ENCODE assay signal across 23 mouse cellular contexts in the genomic region with DNA sequence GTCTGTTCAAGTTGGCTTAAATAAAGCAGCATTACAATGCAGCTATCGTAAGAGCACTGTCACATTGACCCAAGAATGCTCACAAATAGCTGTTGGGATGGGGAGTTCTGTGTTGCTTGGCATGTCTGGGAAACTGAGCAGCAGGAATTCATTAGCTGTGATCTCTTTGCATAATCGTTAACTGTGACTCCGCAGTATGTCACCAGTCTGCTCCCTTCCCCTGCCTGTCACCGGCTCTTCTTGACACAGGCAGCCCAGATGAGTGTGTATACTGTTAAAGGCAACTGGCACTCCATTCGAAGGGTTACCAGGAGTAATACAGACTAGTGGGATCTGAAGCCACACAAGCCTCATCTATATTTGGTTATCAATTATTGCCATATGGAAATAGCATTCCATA.
DNase-seq lines count a peak whose midpoint lies in the region; ATAC-seq and TF ChIP-seq lines count a peak whose summit lies in the region.
"Had no signal": no experiment of that assay in that cellular context is flagged by ENCODE, and none has a peak within 500 bp of the region (broad histone marks: within the 10 kb centered on the region; RNA-seq: fewer than 3 reads in every experiment).

No protein-coding gene starts in this region.

- H3K4me1 ChIP-seq in forebrain, embryonic 13.5 days, result peaks cover 17% of the 10 kb centered on the region
- H3K4me1 ChIP-seq in forebrain, embryonic 11.5 days (replicated peaks; ENCODE audit: control insufficient read depth, insufficient read depth, low read length), result no peaks in the 10 kb centered on the region
- peaks cover 27% of the 10 kb centered on the region for H3K4me1 ChIP-seq in hindbrain, embryonic 13.5 days (replicated peaks)
- H3K4me1 ChIP-seq in hindbrain, embryonic 16.5 days (ENCODE audit: control insufficient read depth, insufficient read depth, low read depth, low read length), result peaks cover 11% of the 10 kb centered on the region
- peaks cover 16% of the 10 kb centered on the region for H3K4me1 ChIP-seq in forebrain, embryonic 16.5 days (replicated peaks; ENCODE audit: control insufficient read depth, insufficient read depth, low read length)
- no peaks in the 10 kb centered on the region for H3K4me1 ChIP-seq in liver, postnatal 0 days (ENCODE audit: insufficient read depth)
- H3K4me1 ChIP-seq in midbrain, embryonic 16.5 days (ENCODE audit: control insufficient read depth, insufficient read depth, low read length), result peaks cover 8% of the 10 kb centered on the region

- H3K27me3 ChIP-seq in forebrain, embryonic 13.5 days, result no peaks in the 10 kb centered on the region
- no peaks in the 10 kb centered on the region for H3K27me3 ChIP-seq in forebrain, embryonic 11.5 days (ENCODE audit: control insufficient read depth, insufficient read depth, low read length)
- no peaks in the 10 kb centered on the region for H3K27me3 ChIP-seq in hindbrain, embryonic 13.5 days
- H3K27me3 ChIP-seq in hindbrain, embryonic 16.5 days (replicated peaks; ENCODE audit: control insufficient read depth, insufficient read depth, low read length), result no peaks in the 10 kb centered on the region
- H3K27me3 ChIP-seq in forebrain, embryonic 16.5 days (replicated peaks; ENCODE audit: control insufficient read depth, insufficient read depth, low read length), result no peaks in the 10 kb centered on the region
- H3K27me3 ChIP-seq in liver, postnatal 0 days (ENCODE audit: insufficient read depth, low read length), result no peaks in the 10 kb centered on the region
- no peaks in the 10 kb centered on the region for H3K27me3 ChIP-seq in midbrain, embryonic 16.5 days (ENCODE audit: control insufficient read depth, insufficient read depth, low read depth, low read length)
- H3K27me3 ChIP-seq: embryonic facial prominence, embryonic 13.5 days; heart, embryonic 15.5 days; Patski had no signal

- WGBS in forebrain, embryonic 13.5 days, result 27% methylated on average over 5 of the region's 5 CpGs
- WGBS in forebrain, embryonic 11.5 days, result 65% methylated on average over 5 of the region's 5 CpGs
- 39% methylated on average over 5 of the region's 5 CpGs for WGBS in hindbrain, embryonic 13.5 days
- WGBS in hindbrain, embryonic 16.5 days, result 34% methylated on average over 5 of the region's 5 CpGs
- WGBS in forebrain, embryonic 16.5 days, result 22% methylated on average over 5 of the region's 5 CpGs
- WGBS in liver, postnatal 0 days (ENCODE audit: insufficient replicate concordance), result 76% methylated on average over 5 of the region's 5 CpGs
- WGBS in midbrain, embryonic 16.5 days, result 47% methylated on average over 5 of the region's 5 CpGs

- ATAC-seq in forebrain, embryonic 13.5 days, result peak; percentile 63; the same call in 1 of the 2 replicates
- ATAC-seq in forebrain, embryonic 11.5 days (replicated peaks; ENCODE audit: low FRiP score), result no peak
- no peak for ATAC-seq in hindbrain, embryonic 13.5 days (ENCODE audit: low FRiP score)
- no peak; the same call in 1 of the 2 replicates for ATAC-seq in hindbrain, embryonic 16.5 days
- peak; percentile 56 for ATAC-seq in forebrain, embryonic 16.5 days
- no peak for ATAC-seq in liver, postnatal 0 days
- ATAC-seq in midbrain, embryonic 16.5 days, result no peak
- ATAC-seq: activated CD4-positive, CD25-positive, alpha-beta regulatory T cell, adult 4 months; inflammation-experienced regulatory T-cells, adult 6 months; intestine, postnatal 0 days; Patski had no signal

- H3K4me2 ChIP-seq in forebrain, embryonic 13.5 days, result no peak overlapping the region
- H3K4me2 ChIP-seq in forebrain, embryonic 11.5 days (ENCODE audit: low read depth, low read length, severe bottlenecking), result no peak overlapping the region
- H3K4me2 ChIP-seq in hindbrain, embryonic 13.5 days, result no peak overlapping the region
- no peak overlapping the region for H3K4me2 ChIP-seq in hindbrain, embryonic 16.5 days (ENCODE audit: low read length)
- H3K4me2 ChIP-seq in forebrain, embryonic 16.5 days (ENCODE audit: low read length), result no peak overlapping the region
- no peak overlapping the region for H3K4me2 ChIP-seq in liver, postnatal 0 days (ENCODE audit: low read depth, low read length)
- no peak overlapping the region for H3K4me2 ChIP-seq in midbrain, embryonic 16.5 days (ENCODE audit: low read length)
- H3K4me2 ChIP-seq: embryonic facial prominence, embryonic 13.5 days; heart, embryonic 11.5 days; heart, embryonic 15.5 days had no signal

- TF ChIP-seq EP300 in liver, postnatal 0 days (IDR thresholded peaks at IDR 0.05; ENCODE audit: low read depth), result no peak

- H3K27ac ChIP-seq in forebrain, embryonic 13.5 days, result no peak overlapping the region
- no peak overlapping the region for H3K27ac ChIP-seq in forebrain, embryonic 11.5 days (ENCODE audit: low read depth, low read length)
- peak overlapping the region; percentile 15 for H3K27ac ChIP-seq in hindbrain, embryonic 13.5 days
- H3K27ac ChIP-seq in hindbrain, embryonic 16.5 days (ENCODE audit: low read depth, low read length), result no peak overlapping the region
- H3K27ac ChIP-seq in forebrain, embryonic 16.5 days (ENCODE audit: low read length), result no peak overlapping the region
- no peak overlapping the region for H3K27ac ChIP-seq in liver, postnatal 0 days (ENCODE audit: low read depth)
- H3K27ac ChIP-seq in midbrain, embryonic 16.5 days (ENCODE audit: low read length), result no peak overlapping the region
- H3K27ac ChIP-seq: embryonic facial prominence, embryonic 13.5 days; heart, adult 2 months; heart, embryonic 15.5 days had no signal

- H3K9ac ChIP-seq in forebrain, embryonic 13.5 days, result no peak overlapping the region
- H3K9ac ChIP-seq in forebrain, embryonic 11.5 days (ENCODE audit: low read length), result no peak overlapping the region
- H3K9ac ChIP-seq in hindbrain, embryonic 13.5 days, result no peak overlapping the region
- H3K9ac ChIP-seq in hindbrain, embryonic 16.5 days (ENCODE audit: low read depth, low read length), result no peak overlapping the region; the same call in 1 of the 2 replicates
- H3K9ac ChIP-seq in forebrain, embryonic 16.5 days (replicated peaks; ENCODE audit: low read depth, low read length), result no peak overlapping the region
- H3K9ac ChIP-seq in liver, postnatal 0 days (replicated peaks), result no peak overlapping the region
- H3K9ac ChIP-seq in midbrain, embryonic 16.5 days (ENCODE audit: low read depth, low read length), result no peak overlapping the region
- H3K9ac ChIP-seq: embryonic facial prominence, embryonic 13.5 days; heart, embryonic 15.5 days had no signal

- H3K9me3 ChIP-seq in forebrain, embryonic 13.5 days (replicated peaks), result no peaks in the 10 kb centered on the region
- no peaks in the 10 kb centered on the region for H3K9me3 ChIP-seq in forebrain, embryonic 11.5 days (ENCODE audit: control insufficient read depth, low read length)
- H3K9me3 ChIP-seq in hindbrain, embryonic 13.5 days, result no peaks in the 10 kb centered on the region
- H3K9me3 ChIP-seq in hindbrain, embryonic 16.5 days (ENCODE audit: control insufficient read depth, low read length), result no peaks in the 10 kb centered on the region
- no peaks in the 10 kb centered on the region for H3K9me3 ChIP-seq in forebrain, embryonic 16.5 days (ENCODE audit: control insufficient read depth, low read length)
- H3K9me3 ChIP-seq in liver, postnatal 0 days (ENCODE audit: low read length), result no peaks in the 10 kb centered on the region
- H3K9me3 ChIP-seq in midbrain, embryonic 16.5 days (replicated peaks; ENCODE audit: control insufficient read depth, low read length, poor library complexity, severe bottlenecking), result no peaks in the 10 kb centered on the region
- H3K9me3 ChIP-seq: embryonic facial prominence, embryonic 13.5 days; heart, embryonic 15.5 days had no signal

- no peaks in the 10 kb centered on the region for H3K36me3 ChIP-seq in forebrain, embryonic 13.5 days (ENCODE audit: poor library complexity, severe bottlenecking)
- no peaks in the 10 kb centered on the region for H3K36me3 ChIP-seq in forebrain, embryonic 11.5 days (ENCODE audit: control insufficient read depth, insufficient read depth, low read length)
- H3K36me3 ChIP-seq in hindbrain, embryonic 13.5 days, result no peaks in the 10 kb centered on the region
- H3K36me3 ChIP-seq in hindbrain, embryonic 16.5 days (ENCODE audit: control insufficient read depth, insufficient read depth, low read length), result no peaks in the 10 kb centered on the region
- no peaks in the 10 kb centered on the region for H3K36me3 ChIP-seq in forebrain, embryonic 16.5 days (ENCODE audit: control insufficient read depth, insufficient read depth)
- H3K36me3 ChIP-seq in liver, postnatal 0 days (replicated peaks; ENCODE audit: insufficient read depth, low read length), result no peaks in the 10 kb centered on the region
- no peaks in the 10 kb centered on the region for H3K36me3 ChIP-seq in midbrain, embryonic 16.5 days (ENCODE audit: control insufficient read depth, insufficient read depth, low read length)
- H3K36me3 ChIP-seq: embryonic facial prominence, embryonic 13.5 days; heart, embryonic 15.5 days had no signal

- no peak for DNase-seq in forebrain, embryonic 11.5 days (ENCODE audit: low spot score)
- peak; percentile 78 for DNase-seq in Muller cell, postnatal 12 days (ENCODE audit: inconsistent ontology term)
- no peak for DNase-seq in liver, postnatal 0 days
- DNase-seq: adrenal gland, adult 2 months; adrenal gland, postnatal 25 days; cerebellum, adult 11 months; cerebellum, adult 8-10 months; embryo, embryonic 11 days; gastrocnemius, postnatal 14 days; heart, adult 2 months; kidney, adult 8-10 months had no signal

- H3K4me3 ChIP-seq in forebrain, embryonic 13.5 days, result no peak overlapping the region
- no peak overlapping the region for H3K4me3 ChIP-seq in forebrain, embryonic 11.5 days (ENCODE audit: low read depth, low read length)
- H3K4me3 ChIP-seq in hindbrain, embryonic 13.5 days, result no peak overlapping the region
- no peak overlapping the region for H3K4me3 ChIP-seq in hindbrain, embryonic 16.5 days (ENCODE audit: low read length)
- H3K4me3 ChIP-seq in forebrain, embryonic 16.5 days (replicated peaks; ENCODE audit: low read length), result no peak overlapping the region
- no peak overlapping the region for H3K4me3 ChIP-seq in liver, postnatal 0 days (ENCODE audit: low read depth, low read length)
- H3K4me3 ChIP-seq in midbrain, embryonic 16.5 days (ENCODE audit: low read depth, low read length), result no peak overlapping the region
- H3K4me3 ChIP-seq: embryonic facial prominence, embryonic 13.5 days; heart, adult 2 months; heart, embryonic 15.5 days had no signal

- no peak for TF ChIP-seq CTCF in liver, postnatal 0 days (IDR thresholded peaks at IDR 0.05; ENCODE audit: low read depth)

Comparison
In these comparisons a context has a peak if more than half of its experiments do, and no peak if none do; other contexts are left out.
1. ATAC-seq: peak in forebrain, embryonic 13.5 days (single experiment) and forebrain, embryonic 16.5 days (single experiment); none in forebrain, embryonic 11.5 days (single experiment), hindbrain, embryonic 13.5 days (single experiment), hindbrain, embryonic 16.5 days (single experiment), liver, postnatal 0 days (single experiment) and midbrain, embryonic 16.5 days (single experiment).